Mouse (Mus musculus) CD8-positive naive resting alpha-beta T cell, adult 2 months (primary cell): ENCODE measurements around the gene Rarb.

Experiments
- DNase-seq, 2 experiments: peaks; one replicate each; pipeline ENCODE4 v3.0.0; 2022; ENCODE audit warnings: low read depth in 2 of 2, low spot score in 2 of 2

Gene Rarb

GRCm38 (mm10) chr14:16541641-16542040 is 277.3 kb downstream of the Rarb start:
- no peak for DNase-seq

GRCm38 (mm10) chr14:16537433-16537832 is 281.5 kb downstream of the Rarb start:
- DNase-seq, result no peak

GRCm38 (mm10) chr14:16528631-16529030 is 290.3 kb downstream of the Rarb start:
- no peak for DNase-seq

- no peak for DNase-seq
Observed at GRCm38 (mm10) chr14:16526120-16526519, 292.8 kb downstream of the Rarb start.

GRCm38 (mm10) chr14:16525137-16525924 is 293.6 kb downstream of the Rarb start:
- no peak for DNase-seq

GRCm38 (mm10) chr14:16522852-16523251 is 296.1 kb downstream of the Rarb start:
- DNase-seq, result no peak

- DNase-seq, result no peak
Observed at GRCm38 (mm10) chr14:16519588-16520167, 299.3 kb downstream of the Rarb start.

GRCm38 (mm10) chr14:16517958-16518357 is 301.0 kb downstream of the Rarb start:
- no peak for DNase-seq

- DNase-seq, result no peak
Observed at GRCm38 (mm10) chr14:16515731-16516130, 303.2 kb downstream of the Rarb start.

- DNase-seq, result no peak
Observed at GRCm38 (mm10) chr14:16510574-16510973, 308.4 kb downstream of the Rarb start.

GRCm38 (mm10) chr14:16509825-16510224 is 309.1 kb downstream of the Rarb start:
- no peak for DNase-seq

GRCm38 (mm10) chr14:16508760-16509159 is 310.2 kb downstream of the Rarb start:
- no peak for DNase-seq

GRCm38 (mm10) chr14:16497226-16497661 is 321.7 kb downstream of the Rarb start:
- DNase-seq, result no peak

GRCm38 (mm10) chr14:16483656-16484380 is 335.1 kb downstream of the Rarb start:
- DNase-seq, result no peak

- no peak for DNase-seq
Observed at GRCm38 (mm10) chr14:16480621-16481020, 338.3 kb downstream of the Rarb start.

GRCm38 (mm10) chr14:16479521-16479920 is 339.4 kb downstream of the Rarb start:
- no peak for DNase-seq

- no peak for DNase-seq
Observed at GRCm38 (mm10) chr14:16478606-16479323, 340.2 kb downstream of the Rarb start.

- DNase-seq, result no peak
Observed at GRCm38 (mm10) chr14:16448269-16448987, 370.5 kb downstream of the Rarb start.

- DNase-seq, result no peak
Observed at GRCm38 (mm10) chr14:16447587-16447986, 371.4 kb downstream of the Rarb start.

- DNase-seq, result no peak
Observed at GRCm38 (mm10) chr14:16444859-16445258, 374.1 kb downstream of the Rarb start.
